Mouse (Mus musculus) cerebellum, postnatal 10 days (tissue): ENCODE measurements around the gene P2rx6.
"Not testable (repeated sequence)": the region's sequence is repeated elsewhere in the genome, so short reads cannot be mapped to it uniquely, and the experiment has no call there.

Source experiments
- DNase-seq, 2 experiments: peaks; one replicate each; pipeline ENCODE4 v3.0.0; 2021; ENCODE audit warnings: mixed read lengths in 2 of 2

Gene P2rx6

DNA sequence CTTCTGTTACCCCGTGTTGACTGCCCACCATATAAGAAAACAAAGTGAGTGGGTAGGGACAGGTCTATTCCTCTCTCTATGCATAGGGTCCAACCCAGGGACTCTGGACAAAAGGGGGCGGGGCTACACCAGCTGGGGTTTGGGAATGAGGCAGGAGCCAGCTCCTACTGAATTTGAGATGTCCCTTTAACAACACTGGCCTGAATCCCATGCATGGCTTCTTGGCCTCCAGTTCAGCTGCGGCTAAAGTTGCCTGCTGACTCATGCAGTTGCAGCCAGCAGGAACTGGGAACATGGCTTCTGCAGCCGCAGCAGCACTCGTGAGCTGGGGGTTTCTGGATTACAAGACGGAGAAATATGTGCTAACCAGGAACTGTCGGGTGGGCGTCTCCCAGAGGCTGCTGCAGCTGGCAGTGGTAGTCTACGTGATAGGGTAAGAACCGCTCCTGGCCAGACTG is at the start of gene P2rx6:
P2rx6 (plus strand) TSS at position 135 of the 458 bp plus-strand sequence.
- peak; percentile 65 to 70 for DNase-seq

DNA sequence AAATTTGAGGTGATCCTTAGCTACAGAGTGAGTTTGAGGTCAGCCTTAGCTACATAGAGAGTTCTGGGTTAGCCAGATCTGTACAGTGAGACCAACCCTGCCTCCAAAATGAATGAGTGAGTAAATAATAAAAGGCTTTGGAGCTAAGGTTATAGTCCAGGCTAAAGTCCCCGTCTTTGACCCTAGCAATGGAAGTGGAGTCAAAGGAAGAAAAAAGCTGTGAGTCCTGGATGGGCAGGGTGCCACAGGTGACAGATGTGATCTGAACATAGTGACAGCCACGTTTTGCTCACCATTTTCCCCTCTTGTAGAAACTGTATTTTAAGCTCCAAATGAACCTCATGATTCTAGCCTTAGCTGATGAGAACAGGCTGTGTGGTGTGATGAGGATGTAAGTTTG is 42.8 kb upstream of the P2rx6 start:
- no peak for DNase-seq

DNA sequence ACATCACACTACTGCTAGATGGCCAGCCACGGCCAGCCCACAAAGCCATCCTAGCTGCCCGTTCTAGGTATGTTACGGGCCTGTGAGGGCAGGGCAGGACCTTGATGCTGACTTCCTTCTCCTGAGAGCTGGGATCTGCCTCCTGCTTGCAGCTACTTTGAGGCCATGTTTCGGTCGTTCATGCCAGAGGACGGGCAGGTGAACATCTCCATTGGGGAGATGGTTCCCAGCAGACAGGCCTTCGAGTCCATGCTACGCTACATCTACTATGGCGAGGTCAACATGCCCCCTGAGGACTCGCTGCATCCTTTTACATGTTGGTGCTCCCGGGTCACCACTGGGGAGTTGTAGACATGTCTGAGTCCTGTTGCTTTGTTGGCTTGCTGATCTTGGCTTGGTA is 37.5 kb upstream of the P2rx6 start:
- no peak for DNase-seq

DNA sequence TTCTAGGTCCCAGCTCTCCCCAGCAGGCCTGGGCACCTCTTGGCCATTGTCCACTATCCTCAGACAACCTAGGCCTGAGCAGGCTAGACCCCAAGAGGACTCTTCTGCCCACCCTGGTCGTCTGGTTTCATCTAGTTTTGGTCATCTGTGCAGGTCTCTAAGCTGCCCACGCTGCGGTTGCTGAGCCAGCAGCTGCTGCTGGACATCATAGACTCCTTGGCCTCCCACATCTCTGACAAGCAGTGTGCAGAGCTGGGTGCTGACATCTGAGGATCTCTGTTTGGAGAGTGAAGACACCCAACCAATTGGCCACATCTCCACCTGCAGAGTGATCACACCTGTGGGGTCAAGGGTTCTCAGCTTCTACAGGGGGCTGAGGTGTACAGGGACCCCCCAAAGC is 36.2 kb upstream of the P2rx6 start:
- DNase-seq: no peak

DNA sequence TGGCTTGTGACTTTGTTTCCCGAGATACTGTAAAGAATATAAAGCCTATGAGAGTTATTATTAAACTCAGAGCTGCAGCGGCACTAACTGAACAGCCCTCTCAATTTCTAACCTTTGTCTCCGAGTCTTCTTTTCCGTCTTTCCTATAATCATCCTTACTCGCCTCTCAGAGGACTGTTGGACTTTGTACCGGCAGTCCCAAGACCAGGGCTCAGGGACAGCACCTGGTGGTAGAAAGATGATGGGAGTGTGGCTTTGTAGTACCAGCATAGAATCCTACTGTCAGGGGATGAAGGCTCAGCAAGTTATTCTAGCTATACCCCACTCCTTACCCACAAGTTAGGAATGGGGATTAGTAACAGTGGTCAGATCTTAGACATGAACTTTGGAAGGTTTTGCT is 35.5 kb upstream of the P2rx6 start:
- DNase-seq: no peak

DNA sequence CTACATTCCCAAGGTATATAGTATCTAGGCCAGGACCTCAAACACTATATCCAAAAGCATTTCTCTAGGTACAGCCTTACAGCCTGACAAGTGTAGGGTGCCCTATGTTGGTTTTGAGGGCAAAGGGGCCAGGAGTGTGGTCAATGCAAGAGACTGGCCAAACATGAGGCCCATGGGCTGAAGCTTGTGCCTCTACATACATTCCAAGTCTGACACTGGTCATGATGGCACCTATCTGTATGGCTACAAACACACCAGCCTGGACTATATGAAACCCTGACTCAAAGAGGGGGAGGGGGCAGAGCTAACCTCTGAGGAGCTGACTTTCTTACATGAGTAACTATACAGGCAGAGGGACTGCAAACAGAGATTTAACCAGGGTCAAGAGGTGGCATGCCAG is 34.1 kb upstream of the P2rx6 start:
- no peak for DNase-seq

DNA sequence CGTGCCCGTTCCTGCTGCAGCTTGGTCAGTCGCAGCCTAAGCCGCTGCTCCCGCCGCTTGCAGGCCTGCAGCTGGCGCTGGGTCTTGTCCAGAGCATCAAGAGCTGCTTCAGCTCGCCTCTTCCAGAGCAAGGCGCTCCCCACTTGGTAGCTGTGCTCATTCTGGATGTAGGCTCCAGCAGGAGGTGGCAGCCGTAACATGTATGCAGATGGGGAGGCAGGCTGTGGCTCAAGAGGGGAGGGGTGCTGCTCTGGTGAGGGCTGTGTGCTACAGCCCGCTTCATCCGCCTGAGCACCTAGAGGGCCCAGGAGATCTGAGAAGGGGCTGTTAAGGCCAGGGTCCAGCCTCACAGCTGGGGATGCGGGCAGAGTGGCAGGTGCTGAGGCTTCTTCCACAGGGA is 33.4 kb upstream of the P2rx6 start:
- DNase-seq: no peak

DNA sequence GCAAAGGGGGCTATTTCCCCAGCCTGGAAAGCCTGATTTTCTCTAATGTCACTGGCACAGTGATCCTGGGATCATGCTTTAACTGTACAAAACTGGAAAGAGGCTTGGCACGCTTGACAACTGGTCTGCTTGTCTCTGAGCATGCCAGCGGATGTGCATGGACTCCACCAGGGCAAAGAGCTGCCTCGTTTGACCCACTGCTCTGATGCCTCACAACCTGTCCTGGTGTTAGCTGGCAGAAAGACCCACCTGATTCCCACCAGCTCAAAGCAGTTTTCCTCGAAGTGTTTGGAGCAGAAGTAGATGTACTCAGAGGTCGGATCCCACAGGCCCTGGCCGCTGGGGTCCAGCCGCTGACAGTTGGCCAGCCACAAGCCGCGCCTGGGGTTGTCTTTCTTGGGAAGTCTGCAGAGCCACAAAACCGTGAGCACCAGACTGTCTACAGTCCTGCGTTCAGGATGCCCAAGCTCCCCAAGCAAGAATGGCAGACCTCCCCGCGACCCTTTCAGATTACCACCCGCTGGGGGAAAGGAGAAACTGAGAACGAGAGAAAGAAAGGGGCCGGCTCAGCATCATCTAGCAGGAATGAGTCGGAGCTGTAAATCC is 31.6 kb upstream of the P2rx6 start:
- DNase-seq: no peak

DNA sequence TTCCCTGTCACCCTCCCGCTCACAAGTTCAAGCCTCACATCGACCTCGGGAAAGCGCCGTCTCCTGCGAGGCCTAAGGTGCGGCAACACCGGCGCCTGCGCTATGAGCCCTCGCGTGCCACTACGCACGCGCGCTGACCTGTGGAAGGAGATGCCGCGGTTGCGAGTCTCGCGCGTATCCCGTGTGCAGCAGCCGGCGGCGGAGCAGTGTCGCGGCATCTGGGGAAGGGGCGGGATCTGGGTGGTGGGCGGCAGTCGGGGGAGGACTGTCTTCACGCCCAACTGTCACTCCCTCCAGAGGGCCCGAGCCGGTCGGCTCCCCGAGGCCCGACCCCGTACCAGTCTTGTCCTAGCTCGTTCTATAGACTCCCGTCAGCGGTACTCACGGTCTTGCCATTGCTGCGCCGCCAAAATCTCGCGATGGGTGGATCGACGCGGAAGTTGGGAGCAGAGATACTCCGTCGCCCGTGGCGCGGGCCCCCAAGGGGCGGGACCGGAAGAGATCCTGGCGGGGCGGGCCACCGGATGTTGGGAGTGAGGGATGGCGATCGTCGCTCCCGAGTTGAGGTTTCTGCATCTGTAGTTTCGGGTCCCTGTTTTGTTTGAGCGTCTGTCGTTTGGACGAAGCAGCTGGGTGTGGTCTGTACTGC is 30.9 kb upstream of the P2rx6 start, which contains the start of gene Thap7:
Thap7 (minus strand) TSS at position 497 of the 649 bp plus-strand sequence.
- DNase-seq: peak; percentile 99

DNA sequence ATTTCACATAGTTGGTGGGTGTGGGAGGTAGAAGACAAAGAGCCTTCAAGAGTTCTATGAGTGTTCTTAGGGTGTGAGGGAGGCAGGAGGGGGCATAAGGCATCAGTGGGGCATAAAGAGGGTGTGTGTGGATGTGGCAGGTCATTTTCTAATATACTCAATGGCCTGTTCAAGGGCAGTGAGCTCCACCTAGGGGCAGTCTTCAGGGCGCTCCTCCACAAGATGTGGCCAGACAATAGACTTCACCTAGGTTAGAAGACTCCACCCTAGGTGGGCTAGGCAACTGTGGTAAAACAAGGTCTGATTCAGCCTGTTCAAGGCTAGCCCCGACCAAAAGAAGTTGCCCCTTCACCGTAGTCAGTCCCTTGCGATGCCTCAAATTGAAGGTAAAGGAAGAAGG is 29.4 kb upstream of the P2rx6 start:
- DNase-seq: peak; percentile 62

DNA sequence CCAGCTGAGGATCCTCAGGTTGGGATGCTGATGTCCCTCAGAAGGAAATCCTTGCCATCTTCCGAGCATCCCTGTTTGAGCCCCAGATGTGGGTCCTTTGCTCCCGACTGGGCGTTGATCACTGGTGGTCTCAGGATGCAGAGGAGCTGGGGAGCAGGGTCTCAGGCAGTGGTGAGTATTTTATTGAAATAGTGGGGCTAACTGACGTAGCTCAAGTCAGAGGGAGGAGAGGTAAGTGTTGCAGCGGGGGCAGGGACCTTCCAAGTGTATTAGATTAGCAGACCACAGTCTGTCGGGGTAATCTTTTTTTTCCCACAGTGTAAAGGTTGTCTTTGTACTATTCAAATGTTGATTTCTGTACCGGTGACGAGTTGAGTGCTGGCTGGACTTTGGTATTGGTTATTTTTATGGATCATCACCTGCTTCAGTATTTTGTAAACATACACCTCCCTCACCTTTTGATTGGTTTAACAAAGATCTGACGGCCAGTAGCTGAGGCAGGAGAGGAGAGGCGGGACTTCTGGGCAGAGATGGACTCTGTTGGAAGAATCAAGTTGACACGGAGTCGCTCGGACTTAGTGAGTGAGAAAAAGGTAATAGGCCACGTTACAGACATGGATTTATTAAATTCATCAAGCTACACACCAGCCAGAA is 28.9 kb upstream of the P2rx6 start:
- DNase-seq: no peak

DNA sequence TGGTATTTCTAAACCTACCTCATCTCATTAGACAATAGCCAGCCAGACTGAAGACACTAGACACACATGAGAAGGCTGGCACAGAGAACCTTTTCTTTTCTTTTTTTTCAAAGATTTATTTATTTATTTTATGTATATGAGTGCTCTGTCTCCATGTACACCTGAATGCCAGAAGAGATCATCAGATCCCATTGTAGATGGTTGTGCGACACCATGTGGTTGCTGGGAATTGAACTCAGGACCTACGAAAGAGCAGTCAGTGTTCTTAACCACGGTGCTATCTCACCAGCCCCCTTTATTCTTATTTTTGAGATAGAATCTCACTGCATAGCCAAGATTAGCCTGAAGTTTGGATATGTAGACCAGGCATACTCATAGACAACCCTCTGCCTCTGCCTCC is 25.1 kb upstream of the P2rx6 start:
- DNase-seq: no peak

DNA sequence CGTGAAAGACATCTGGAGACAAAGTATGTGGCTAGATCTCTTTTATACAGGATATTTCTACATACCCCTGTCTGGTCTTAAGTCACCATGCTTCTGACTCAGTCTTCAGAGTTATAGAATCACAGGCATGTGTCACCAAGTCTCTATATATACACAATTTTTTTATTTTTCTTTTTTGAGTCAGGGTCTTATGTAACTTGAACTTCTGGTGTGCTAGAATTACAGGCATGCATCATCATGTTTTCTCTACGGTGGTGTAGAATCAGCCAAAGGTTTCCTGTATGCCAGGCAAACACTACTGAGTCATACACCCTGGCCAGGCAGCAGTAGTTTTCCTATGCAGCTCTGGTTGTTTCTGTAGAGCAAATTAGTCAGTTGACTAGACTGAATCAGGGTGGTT is 19.1 kb upstream of the P2rx6 start:
- no peak for DNase-seq

DNA sequence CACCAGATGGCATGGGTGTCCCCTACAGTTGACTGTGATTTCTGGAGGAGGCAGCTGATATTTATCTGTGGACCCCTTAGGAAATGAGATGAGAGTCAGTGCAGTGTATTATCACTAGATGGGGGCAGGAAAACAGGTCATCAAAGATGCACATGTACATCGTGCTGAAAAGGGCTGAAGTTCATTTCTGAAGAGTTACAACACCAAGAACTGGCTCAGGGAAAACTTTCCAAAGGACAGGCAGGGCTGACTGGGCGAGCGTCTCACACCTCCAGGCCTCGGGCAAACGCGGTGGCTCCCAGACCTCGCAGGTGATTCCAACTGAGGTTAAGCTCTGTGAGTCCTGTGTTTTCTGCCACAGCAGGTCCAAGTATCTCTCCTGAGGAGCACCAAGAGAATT is 8.8 kb upstream of the P2rx6 start:
- no peak for DNase-seq

DNA sequence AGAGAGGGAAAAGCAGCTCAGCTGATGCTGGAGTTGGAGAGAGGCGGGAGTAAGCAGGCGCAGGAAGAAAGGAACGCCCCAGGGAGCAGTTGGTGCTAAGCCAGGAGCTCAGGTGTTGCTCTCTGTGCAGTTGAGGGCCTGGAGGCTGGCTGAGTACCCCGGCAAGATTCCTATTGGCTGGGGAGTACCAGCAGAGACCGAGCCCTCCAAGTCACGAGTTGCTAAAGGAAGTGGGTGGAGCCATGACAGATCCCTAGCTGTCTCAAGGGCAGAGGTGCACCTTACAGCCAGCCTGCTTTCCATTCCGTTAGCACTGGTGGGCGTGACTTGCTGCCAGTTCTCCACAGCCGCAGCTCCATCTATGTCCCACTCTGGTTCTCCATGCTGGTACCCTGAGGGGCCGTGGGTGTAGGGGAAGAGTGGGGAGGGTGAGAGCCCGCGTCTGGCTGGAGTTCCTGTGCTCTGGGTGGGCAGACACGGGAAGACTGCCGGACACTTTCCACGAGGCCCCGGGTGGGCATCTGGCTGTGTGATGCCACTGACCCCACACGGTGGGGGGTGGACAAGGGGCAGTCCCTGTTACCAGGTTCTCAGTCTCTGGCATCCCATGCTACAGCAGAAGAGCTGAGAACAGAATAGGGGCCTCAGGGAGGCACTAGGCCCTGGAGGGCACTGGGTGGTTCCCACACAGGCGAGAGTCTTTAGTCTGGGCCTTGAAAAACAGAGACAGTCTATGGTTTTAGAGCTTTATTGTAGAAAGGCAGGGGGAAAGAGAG is 7.6 kb upstream of the P2rx6 start:
- peak in 1 of 2 experiments; percentile 30 for DNase-seq

DNA sequence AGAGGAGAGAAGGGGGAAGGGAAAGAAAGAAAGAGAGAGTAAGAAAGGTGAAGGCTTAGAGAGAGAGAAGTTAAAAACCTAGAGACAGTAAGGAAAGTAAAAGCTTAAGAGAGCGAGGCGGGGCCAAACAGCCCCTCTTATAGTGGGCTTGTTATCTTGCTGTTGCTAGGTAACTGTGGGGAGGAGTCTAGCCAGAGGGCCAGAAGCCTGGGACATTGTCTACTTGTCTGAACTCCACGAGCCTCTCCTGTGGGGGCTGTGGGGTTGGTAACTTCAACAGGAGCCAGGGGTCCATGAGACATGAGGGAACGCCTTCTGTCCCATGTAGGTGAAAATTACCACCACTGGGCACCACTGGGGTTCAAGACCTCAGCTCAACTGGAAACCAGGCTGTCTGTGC is 7.0 kb upstream of the P2rx6 start:
- not testable (repeated sequence) for DNase-seq

DNA sequence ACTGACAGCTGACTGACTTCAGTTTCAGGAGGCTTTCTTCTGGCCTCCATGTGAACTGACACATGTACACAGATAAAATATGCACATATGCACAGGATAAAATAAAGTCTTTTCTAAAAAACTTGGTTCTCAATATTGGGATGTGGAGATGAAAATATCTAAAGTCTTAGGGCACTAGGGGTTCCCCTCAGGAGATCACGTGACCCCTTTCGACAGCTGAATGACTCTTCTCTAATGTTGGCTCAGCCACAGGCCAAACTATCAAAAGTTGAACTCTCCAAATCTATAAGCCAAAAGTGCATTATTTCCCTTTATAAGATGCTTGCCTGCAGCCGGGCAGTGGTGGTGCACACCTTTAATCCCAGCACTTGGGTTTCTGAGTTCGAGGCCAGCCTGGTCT is 5.5 kb upstream of the P2rx6 start:
- DNase-seq: no peak

DNA sequence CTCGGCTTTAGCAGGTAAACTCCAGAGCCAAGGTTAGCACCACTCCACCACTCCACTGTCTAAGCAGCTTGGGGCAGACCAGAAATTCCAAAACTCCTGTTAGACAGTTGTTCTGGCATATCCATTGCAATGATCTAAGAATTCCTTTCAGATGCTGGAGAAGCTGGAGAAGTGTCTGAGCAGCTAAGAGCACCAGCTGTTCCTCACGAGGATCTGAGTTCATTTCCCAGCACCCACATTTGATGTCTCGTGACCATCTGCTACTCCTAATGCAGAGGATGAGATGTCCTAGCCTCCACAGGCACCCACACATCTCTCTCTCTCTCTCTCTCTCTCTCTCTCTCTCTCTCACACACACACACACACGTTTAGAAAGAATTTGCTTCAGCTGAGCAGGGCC is 4.8 kb upstream of the P2rx6 start:
- no peak for DNase-seq

DNA sequence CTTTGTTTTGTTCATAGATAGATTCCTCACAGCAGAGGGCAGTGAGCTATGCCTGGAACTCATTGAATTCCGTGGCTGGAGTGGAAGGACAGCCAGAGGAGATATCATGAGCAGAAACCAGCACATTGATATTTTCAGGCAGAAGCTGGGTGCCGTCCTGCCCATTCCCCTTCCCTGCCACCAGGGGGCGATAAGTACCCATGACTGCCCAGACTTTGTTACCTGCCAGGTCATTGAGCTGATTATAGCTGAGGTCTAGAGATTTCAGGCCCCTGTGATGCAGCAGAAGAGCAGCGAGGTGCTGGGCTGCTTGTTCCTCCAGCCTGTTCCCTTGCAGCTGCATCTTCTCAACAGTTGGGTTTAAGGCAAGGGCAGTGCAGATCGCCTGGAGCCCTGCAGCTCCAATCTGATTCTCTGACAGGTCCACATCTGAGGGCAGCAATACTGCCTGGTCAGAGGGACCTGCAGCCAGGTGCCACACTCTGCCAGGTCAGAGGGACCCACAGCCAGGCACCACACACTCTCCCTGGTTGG is 3.7 kb upstream of the P2rx6 start:
- DNase-seq: peak; percentile 86 to 90

DNA sequence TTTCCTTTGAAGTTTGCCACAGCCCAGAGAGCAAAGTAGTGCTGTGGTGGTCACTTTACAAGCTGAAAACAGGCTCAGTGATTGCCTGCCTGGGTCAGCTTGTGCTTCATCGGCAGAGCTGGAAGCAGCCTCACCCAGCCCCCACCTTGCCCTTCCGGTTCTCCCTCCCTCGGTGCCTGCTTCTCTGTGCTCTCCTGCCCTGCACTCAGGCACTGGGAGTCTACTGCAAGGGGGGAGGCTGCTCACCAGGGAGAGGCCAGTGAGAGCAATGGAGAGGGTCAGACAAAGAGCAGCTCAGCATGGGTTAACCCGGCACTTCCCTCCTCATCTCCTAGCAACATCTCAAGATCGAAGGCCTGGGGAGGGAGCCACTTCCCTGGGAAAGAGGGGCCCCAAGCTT is 2.9 kb upstream of the P2rx6 start:
- no peak for DNase-seq

DNA sequence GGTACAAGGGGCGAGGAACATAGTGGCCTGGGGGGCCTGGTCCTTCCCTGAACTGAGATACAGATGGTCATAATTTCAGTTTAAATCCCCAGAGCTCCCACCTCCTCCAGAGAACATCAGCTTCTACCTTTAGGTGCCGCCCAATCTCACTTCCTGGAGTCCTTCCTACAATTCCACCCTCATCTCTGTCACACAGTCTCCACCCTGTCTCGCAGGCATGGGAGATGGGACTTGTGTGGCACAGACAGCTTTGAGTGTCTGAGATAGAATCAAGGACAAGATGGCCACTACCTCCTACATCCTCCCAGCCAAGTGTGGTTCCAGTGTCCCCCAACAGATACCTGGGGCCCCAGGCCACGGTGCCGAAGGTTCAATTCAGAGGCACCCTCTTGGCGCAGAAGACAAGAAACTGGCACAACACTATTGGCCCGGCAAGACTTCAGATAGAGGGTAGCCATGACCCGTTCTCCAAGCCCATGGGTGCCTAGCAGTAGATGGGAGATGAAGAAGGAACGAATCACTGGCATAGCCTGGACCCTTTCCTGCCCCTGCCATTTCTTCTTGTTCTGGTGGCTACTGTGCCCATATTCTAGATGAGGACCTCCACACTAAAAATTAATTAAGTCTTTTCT is 2.2 kb upstream of the P2rx6 start:
- DNase-seq: no peak

DNA sequence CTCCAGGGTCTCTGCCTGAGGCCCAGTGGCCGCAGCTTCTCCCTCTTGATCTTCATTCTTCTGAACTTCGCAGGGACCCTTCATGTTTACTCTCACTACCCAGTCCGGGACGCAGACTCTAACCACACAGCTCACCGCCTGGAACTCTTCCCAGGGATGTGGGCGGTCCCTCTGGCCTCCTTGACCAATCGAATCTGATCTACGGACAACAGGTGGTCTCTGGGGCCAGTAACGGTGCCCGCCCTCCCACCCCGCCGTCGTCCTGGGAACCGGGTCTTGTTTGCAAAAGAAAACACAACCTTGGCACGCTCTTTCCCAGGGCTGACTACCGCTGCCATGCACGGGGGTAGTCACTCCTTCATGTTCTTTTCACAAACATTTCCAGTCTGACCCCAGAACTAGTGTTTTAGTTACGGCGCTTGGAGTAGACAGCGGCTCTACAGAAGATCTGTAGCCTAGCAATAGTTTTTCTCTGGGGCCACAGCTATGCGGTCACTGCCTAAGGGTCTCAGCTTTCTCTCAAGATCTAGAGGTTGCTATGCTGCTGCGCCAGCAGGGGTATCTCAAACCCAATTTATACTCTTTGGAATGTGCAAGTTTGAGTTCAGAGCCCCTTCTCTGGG is 446 bp upstream of the P2rx6 start, which contains the start of gene Lrrc74b:
Lrrc74b (minus strand) TSS at position 120 of the 623 bp plus-strand sequence.
- DNase-seq: peak; percentile 76 to 78
